Mouse (Mus musculus) midbrain, embryonic 11.5 days (tissue): Measurements from ENCODE around the gene Sdhaf2. TPM values are rescaled to one million over a fixed set of nuclear protein-coding genes. Genes with fewer than 3 reads are reported as not detected.

Experiments
- ATAC-seq: fragments of 200-750 bp; cut with Nextera tagmentation; 2 replicates; pipeline ENCODE4 v1.8.0; 2017; ENCODE audit warnings: moderate TSS enrichment, moderate library complexity; ENCODE audit not compliant: low FRiP score
- DNase-seq: peaks from one replicate; pipeline ENCODE4 v3.0.0; 2015; ENCODE audit warnings: low spot score; ENCODE audit errors: missing footprints
- H3K27ac ChIP-seq: fragments of 300-500 bp; sonication (generic); 2 replicates; pipeline ENCODE4 v1.5.1; 2014; ENCODE audit warnings: low read depth, low read length
- H3K27me3 ChIP-seq: fragments of 300-500 bp; sonication (generic); 2 replicates; pipeline ENCODE4 v1.6.1; 2014; ENCODE audit warnings: mild to moderate bottlenecking, low read length, moderate library complexity, mixed read lengths; ENCODE audit not compliant: control insufficient read depth, insufficient read depth
- H3K36me3 ChIP-seq: fragments of 300-500 bp; sonication (generic); 2 replicates; pipeline ENCODE4 v1.6.1; 2014; ENCODE audit warnings: mild to moderate bottlenecking, low read length, moderate library complexity, mixed read lengths; ENCODE audit not compliant: control insufficient read depth, insufficient read depth
- H3K4me1 ChIP-seq: fragments of 300-500 bp; sonication (generic); 2 replicates; pipeline ENCODE4 v1.6.1; 2014; ENCODE audit warnings: low read length; ENCODE audit not compliant: control insufficient read depth, insufficient read depth
- H3K4me2 ChIP-seq: fragments of 300-500 bp; sonication (generic); 2 replicates; pipeline ENCODE4 v1.6.1; 2014; ENCODE audit warnings: mild to moderate bottlenecking, moderate library complexity
- H3K4me3 ChIP-seq: fragments of 300-500 bp; sonication (generic); 2 replicates; pipeline ENCODE4 v1.5.1; 2014; ENCODE audit warnings: low read depth, low read length
- H3K9ac ChIP-seq: fragments of 300-500 bp; sonication (generic); 2 replicates; pipeline ENCODE4 v1.6.1; 2014; ENCODE audit warnings: low read length
- H3K9me3 ChIP-seq: fragments of 300-500 bp; sonication (generic); 2 replicates; pipeline ENCODE4 v1.6.1; 2016; ENCODE audit warnings: low read length; ENCODE audit not compliant: control insufficient read depth
- WGBS: fragments of 180-500 bp; shearing (Covaris S2); extraction: QIAGEN DNeasy Blood & Tissue Kit; methylation state at CpG from one replicate; pipeline ENCODE4 v1.1.7; 2014; 5-methylcytosine and 5-hydroxymethylcytosine counted together
- polyA plus RNA-seq: library from polyadenylated mRNA; unstranded; fragments of >200 nt; fragmentation: Nextera tagmentation; extraction: Ambion mirVana; gene quantifications from 2 replicates; pipeline ENCODE4 v1.2.1, GENCODE M21; 2014

The Sdhaf2 gene
- polyA plus RNA-seq, 1 experiment from 2014 or later, result 59.3 TPM

DNA sequence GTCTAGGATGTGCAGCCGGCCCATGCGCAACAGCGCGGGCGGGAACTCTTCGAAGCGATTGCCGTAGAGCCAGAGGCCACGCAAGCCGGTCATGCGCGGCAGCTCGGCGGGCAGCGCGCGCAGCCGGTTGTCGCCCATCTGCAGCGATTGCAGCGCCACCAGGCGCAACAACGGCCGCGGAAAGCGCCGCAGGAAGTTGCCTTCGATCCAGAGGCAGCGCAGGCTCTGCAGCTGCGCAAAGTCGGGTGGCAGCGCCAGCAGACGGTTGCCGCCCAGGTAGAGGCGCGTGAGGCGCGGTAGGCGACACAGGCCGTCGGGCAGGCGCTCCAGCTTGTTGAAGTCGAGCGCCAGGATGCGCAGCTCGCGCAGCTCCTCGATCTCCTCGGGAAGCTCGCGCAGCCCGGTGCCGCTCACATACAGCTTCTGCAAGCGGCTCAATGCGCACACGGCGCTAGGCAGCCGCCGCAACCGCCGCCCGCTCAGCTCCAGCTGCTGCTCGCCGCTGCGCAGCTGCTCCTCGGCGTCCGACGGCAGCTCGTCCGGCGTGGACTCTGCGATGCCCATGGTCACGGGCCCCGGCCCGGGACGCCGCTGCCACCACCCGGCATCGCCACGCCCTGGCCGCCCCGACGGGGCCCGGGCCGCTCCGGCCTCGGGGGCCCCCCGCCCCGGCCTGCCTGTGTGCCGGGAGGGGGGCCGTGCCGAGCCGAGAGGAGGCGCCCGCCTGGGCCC, 69.0 kb downstream of the Sdhaf2 start, which contains the start of gene Lrrc10b:
Lrrc10b (minus strand) TSS at position 722 of the 732 bp plus-strand sequence.
- Histone ChIP-seq H3K9me3 (no peaks in the 10 kb centered on the region), H3K4me3 (peak within 1 kb of the TSS; percentile 53), H3K36me3 (no peaks in the 10 kb centered on the region), H3K27me3 (peaks cover 53% of the 10 kb centered on the region), H3K9ac (peak within 1 kb of the TSS; percentile 52), H3K27ac (no peak within 1 kb of the TSS), H3K4me1 (peaks cover 11% of the 10 kb centered on the region; the same call in 1 of the 2 replicates), H3K4me2 (peak within 1 kb of the TSS; percentile 92)
- ATAC-seq (peak; percentile 66), DNase-seq (peak; percentile 97)
- under 1% methylated on average over 91 of the region's 96 CpGs for WGBS

- DNase-seq, result no peak
- WGBS, result 85% methylated on average over 3 of the region's 3 CpGs
- Histone ChIP-seq H3K36me3 (no peaks in the 10 kb centered on the region), H3K27ac (no peak overlapping the region), H3K4me3 (no peak overlapping the region), H3K9ac (no peak overlapping the region), H3K27me3 (peaks cover 50% of the 10 kb centered on the region), H3K4me1 (peaks cover 7% of the 10 kb centered on the region; the same call in 1 of the 2 replicates), H3K4me2 (no peak overlapping the region), H3K9me3 (no peaks in the 10 kb centered on the region)
- ATAC-seq, result no peak
These were observed 70.5 kb downstream of the Sdhaf2 start for GRCm38 (mm10) chr19:10455437-10455806.

- no peaks in the 10 kb centered on the region for H3K9me3 ChIP-seq
- H3K4me2 ChIP-seq, result no peak overlapping the region
- H3K27ac ChIP-seq, result no peak overlapping the region
- peaks cover 48% of the 10 kb centered on the region for H3K27me3 ChIP-seq
- 66% methylated on average over 4 of the region's 4 CpGs for WGBS
- ATAC-seq (no peak), DNase-seq (no peak)
- H3K4me3 ChIP-seq, result no peak overlapping the region
- no peaks in the 10 kb centered on the region for H3K36me3 ChIP-seq
- H3K4me1 ChIP-seq, result peaks cover 7% of the 10 kb centered on the region; the same call in 1 of the 2 replicates
- H3K9ac ChIP-seq, result no peak overlapping the region
These were observed 71.1 kb downstream of the Sdhaf2 start for GRCm38 (mm10) chr19:10454718-10455436.

Other genes with a start within 250 kb of the Sdhaf2 start
- 1.2 and 1.3 TPM in 2 replicates for gene Dagla, start 221.3 kb downstream of the Sdhaf2 start, polyA plus RNA-seq
- 3.0 and 3.9 TPM in 2 replicates for gene Syt7, start 137.1 kb downstream of the Sdhaf2 start, polyA plus RNA-seq
- gene Lrrc10b, start 68.7 kb downstream of the Sdhaf2 start, polyA plus RNA-seq, result 0.55 and 0.59 TPM in 2 replicates
- gene Ppp1r32, start 43.2 kb downstream of the Sdhaf2 start, polyA plus RNA-seq, result 0.21 and 0.48 TPM in 2 replicates
- gene Cpsf7, start 876 bp downstream of the Sdhaf2 start, polyA plus RNA-seq, result 66.4 and 70.4 TPM in 2 replicates
- gene Tmem216, start 30.1 kb upstream of the Sdhaf2 start, polyA plus RNA-seq, result 58.3 and 63.9 TPM in 2 replicates
- 16.1 and 16.8 TPM in 2 replicates for gene Cyb561a3, start 51.0 kb upstream of the Sdhaf2 start, polyA plus RNA-seq
- gene Tmem138, start 51.2 kb upstream of the Sdhaf2 start, polyA plus RNA-seq, result 60.6 and 67.3 TPM in 2 replicates
- 393 and 396 TPM in 2 replicates for gene Ddb1, start 79.2 kb upstream of the Sdhaf2 start, polyA plus RNA-seq
- 22.9 and 23.9 TPM in 2 replicates for gene Tkfc, start 79.5 kb upstream of the Sdhaf2 start, polyA plus RNA-seq
- 0.18 and 0.36 TPM in 2 replicates for gene Vwce, start 108.1 kb upstream of the Sdhaf2 start, polyA plus RNA-seq
- not detected in 2 replicates for gene Pga5, start 151.9 kb upstream of the Sdhaf2 start, polyA plus RNA-seq
- 23.1 and 26.0 TPM in 2 replicates for gene Vps37c, start 162.6 kb upstream of the Sdhaf2 start, polyA plus RNA-seq
- 0.08 and 0.22 TPM in 2 replicates for gene Cd5, start 212.9 kb upstream of the Sdhaf2 start, polyA plus RNA-seq